Mouse (Mus musculus) megakaryocyte-erythroid progenitor cell, adult 5-6 weeks (primary cell): Measurements from ENCODE around the gene Slc39a9. TPM values are rescaled to one million over a fixed set of nuclear protein-coding genes. Genes with fewer than 3 reads are reported as not detected.

ENCODE experiments used
- ATAC-seq: replicated peaks from 2 replicates; pipeline ENCODE4 v1.8.0; 2016; ENCODE audit warnings: mild to moderate bottlenecking, inconsistent platforms; ENCODE audit not compliant: severe bottlenecking, poor library complexity, low FRiP score, low TSS enrichment
- total RNA-seq, 2 experiments: library from RNA; stranded (forward) in 1 of 2; stranded (reverse) in 1 of 2; fragments of 200-1000, 215-1000 nt in 1 of 2; fragments of >200 nt in 1 of 2; fragmentation: Nextera tagmentation in 1 of 2; gene quantifications; 2 replicates each; pipeline ENCODE4 v1.2.3; 2014 to 2017

Gene Slc39a9
- total RNA-seq, 2 experiments from 2014 or later, result 17.5 to 19.6 TPM

GRCm38 (mm10) chr12:80706208-80706914, 62.7 kb downstream of the Slc39a9 start:
- ATAC-seq, result no peak

GRCm38 (mm10) chr12:80706915-80707604, 63.4 kb downstream of the Slc39a9 start:
- ATAC-seq, result no peak

- no peak for ATAC-seq
Measured at GRCm38 (mm10) chr12:80715915-80716314, 72.2 kb downstream of the Slc39a9 start.

- no peak for ATAC-seq
Measured at GRCm38 (mm10) chr12:80719141-80719540, 75.5 kb downstream of the Slc39a9 start.

- ATAC-seq, result no peak
Measured at GRCm38 (mm10) chr12:80720507-80720906, 76.8 kb downstream of the Slc39a9 start.

- ATAC-seq, result no peak
Measured at GRCm38 (mm10) chr12:80721458-80721857, 77.8 kb downstream of the Slc39a9 start.

- ATAC-seq, result peak; percentile 75
Measured at GRCm38 (mm10) chr12:80724853-80725559, 81.3 kb downstream of the Slc39a9 start.

- ATAC-seq, result peak; percentile 59
Measured at GRCm38 (mm10) chr12:80728207-80728606, 84.5 kb downstream of the Slc39a9 start.

GRCm38 (mm10) chr12:80728814-80729213, 85.1 kb downstream of the Slc39a9 start:
- ATAC-seq, result no peak

- ATAC-seq, result no peak
Measured at GRCm38 (mm10) chr12:80729758-80730530, 86.3 kb downstream of the Slc39a9 start.

GRCm38 (mm10) chr12:80730567-80730966, 86.9 kb downstream of the Slc39a9 start:
- peak; percentile 72 for ATAC-seq

Other genes with a start within 250 kb of the Slc39a9 start
- gene Dcaf5, start 207.3 kb upstream of the Slc39a9 start, total RNA-seq (2014; fragmentation: Nextera tagmentation), result 13.5 and 18.0 TPM in 2 replicates
- gene Dcaf5, start 207.3 kb upstream of the Slc39a9 start, total RNA-seq (2017), result 10.1 and 12.1 TPM in 2 replicates
- 22.3 and 33.2 TPM in 2 replicates for gene Exd2, start 180.8 kb upstream of the Slc39a9 start, total RNA-seq (2014; fragmentation: Nextera tagmentation)
- gene Exd2, start 180.8 kb upstream of the Slc39a9 start, total RNA-seq (2017), result 11.0 and 13.7 TPM in 2 replicates
- gene Galnt16, start 125.6 kb upstream of the Slc39a9 start, total RNA-seq (2014; fragmentation: Nextera tagmentation), result not detected in 2 replicates
- gene Galnt16, start 125.6 kb upstream of the Slc39a9 start, total RNA-seq (2017), result not detected in 2 replicates
- 140 and 158 TPM in 2 replicates for gene Erh, start 458 bp downstream of the Slc39a9 start, total RNA-seq (2014; fragmentation: Nextera tagmentation)
- 103 and 142 TPM in 2 replicates for gene Erh, start 458 bp downstream of the Slc39a9 start, total RNA-seq (2017)
- gene Plekhd1, start 48.7 kb downstream of the Slc39a9 start, total RNA-seq (2014; fragmentation: Nextera tagmentation), result 0.45 TPM in 1 of 2 replicates, not detected in the other
- not detected in 2 replicates for gene Plekhd1, start 48.7 kb downstream of the Slc39a9 start, total RNA-seq (2017)
- gene Ccdc177, start 116.8 kb downstream of the Slc39a9 start, total RNA-seq (2014; fragmentation: Nextera tagmentation), result not detected in 2 replicates
- gene Ccdc177, start 116.8 kb downstream of the Slc39a9 start, total RNA-seq (2017), result not detected in 2 replicates
- 26.0 and 27.0 TPM in 2 replicates for gene Susd6, start 146.6 kb downstream of the Slc39a9 start, total RNA-seq (2014; fragmentation: Nextera tagmentation)
- 17.3 and 26.4 TPM in 2 replicates for gene Susd6, start 146.6 kb downstream of the Slc39a9 start, total RNA-seq (2017)